Mouse (Mus musculus): ENCODE measurements at regions not wholly inside any gene's neighbourhood (a gene's known extent, or its start where the extent isn't known, plus 50 kb on each side); places are given as distances from the start of the nearest gene placed in this dataset.

DNA sequence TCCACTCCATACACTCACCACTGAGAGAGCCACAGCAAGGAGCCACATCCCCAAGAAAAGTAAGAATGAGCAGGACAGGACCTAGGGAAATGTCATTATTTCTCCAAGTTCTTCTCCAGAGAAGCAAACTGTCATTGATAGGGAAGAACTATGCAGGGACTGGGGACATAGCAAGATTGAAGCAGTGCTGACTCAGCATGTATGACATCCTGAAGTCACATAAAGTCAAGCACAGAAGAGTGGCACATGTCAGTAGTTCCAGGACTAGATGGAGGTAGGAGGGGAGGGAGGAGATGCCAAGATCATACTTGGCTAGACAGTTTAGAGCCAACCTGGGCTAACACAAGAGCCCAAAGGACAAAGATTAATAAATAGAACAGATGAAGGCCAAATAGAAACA is 503.4 kb upstream of the Intu start:
- Histone ChIP-seq H3K4me1 (ENCODE audit: control insufficient read depth, insufficient read depth, low read length) (no peaks in the 10 kb centered on the region), H3K27me3 (ENCODE audit: control insufficient read depth, insufficient read depth, low read length) (no peaks in the 10 kb centered on the region), H3K36me3 (ENCODE audit: control insufficient read depth, insufficient read depth, low read length) (no peaks in the 10 kb centered on the region), H3K4me2 (replicated peaks; ENCODE audit: low read depth, low read length) (no peak overlapping the region), H3K4me3 (ENCODE audit: low read depth, low read length) (no peak overlapping the region), H3K9me3 (ENCODE audit: control insufficient read depth, low read depth, low read length) (no peaks in the 10 kb centered on the region), H3K9ac (replicated peaks; ENCODE audit: low read depth, low read length) (no peak overlapping the region), H3K27ac (ENCODE audit: low read length) (no peak overlapping the region)
- no peak for ATAC-seq (ENCODE audit: insufficient number of reproducible peaks, insufficient read depth, low FRiP score, low read depth)

DNA sequence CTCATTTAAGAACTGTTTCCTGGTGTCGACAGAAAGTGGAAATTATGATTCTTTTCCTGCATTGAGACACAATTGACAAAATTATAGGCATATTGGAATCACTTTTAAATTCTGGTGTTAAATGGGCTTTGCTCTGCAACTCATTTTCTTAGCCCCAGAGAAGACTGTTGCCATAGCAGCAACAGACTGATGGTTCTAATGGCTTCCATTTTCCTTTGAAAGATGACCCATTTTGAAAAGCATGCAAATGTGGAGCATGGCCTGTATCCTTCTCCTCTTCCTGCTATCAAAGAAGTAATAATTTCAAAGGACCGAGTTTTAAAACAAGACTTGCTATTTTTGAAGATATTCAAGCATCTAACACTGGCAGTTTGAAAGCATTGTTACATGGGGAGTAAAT is 494.9 kb upstream of the Intu start:
- Histone ChIP-seq H3K4me2 (replicated peaks; ENCODE audit: low read depth, low read length) (no peak overlapping the region), H3K4me3 (ENCODE audit: low read depth, low read length) (no peak overlapping the region), H3K4me1 (ENCODE audit: control insufficient read depth, insufficient read depth, low read length) (no peaks in the 10 kb centered on the region), H3K9me3 (ENCODE audit: control insufficient read depth, low read depth, low read length) (no peaks in the 10 kb centered on the region), H3K36me3 (ENCODE audit: control insufficient read depth, insufficient read depth, low read length) (no peaks in the 10 kb centered on the region), H3K27me3 (ENCODE audit: control insufficient read depth, insufficient read depth, low read length) (no peaks in the 10 kb centered on the region), H3K27ac (ENCODE audit: low read length) (no peak overlapping the region), H3K9ac (replicated peaks; ENCODE audit: low read depth, low read length) (no peak overlapping the region)
- WGBS: 82% methylated on average over 2 of the region's 2 CpGs
- no peak for ATAC-seq (ENCODE audit: insufficient number of reproducible peaks, insufficient read depth, low FRiP score, low read depth)

DNA sequence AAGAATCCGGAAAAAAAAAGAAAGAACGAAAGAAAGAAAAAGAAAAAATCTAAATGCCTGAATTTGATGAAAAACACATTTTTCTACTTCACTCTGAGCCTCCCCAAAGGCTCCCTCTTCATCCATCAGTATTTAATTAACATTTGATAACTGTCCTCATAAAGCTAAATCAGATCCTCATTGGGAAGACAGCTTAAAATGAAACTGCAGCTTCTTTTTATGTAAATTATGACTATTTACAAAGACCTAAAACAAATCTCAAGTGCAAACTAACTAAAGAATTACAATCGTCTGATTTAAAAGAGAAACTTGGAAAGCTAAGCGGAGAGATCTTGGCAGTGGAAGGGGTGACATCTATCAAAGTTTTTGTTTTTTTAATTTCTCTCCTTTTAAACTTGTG is 481.4 kb upstream of the Intu start:
- H3K27ac ChIP-seq (ENCODE audit: low read length): no peak overlapping the region
- ATAC-seq (ENCODE audit: insufficient number of reproducible peaks, insufficient read depth, low FRiP score, low read depth): no peak
- H3K9ac ChIP-seq (replicated peaks; ENCODE audit: low read depth, low read length): no peak overlapping the region
- H3K36me3 ChIP-seq (ENCODE audit: control insufficient read depth, insufficient read depth, low read length): no peaks in the 10 kb centered on the region
- no peak overlapping the region for H3K4me3 ChIP-seq (ENCODE audit: low read depth, low read length)
- no peaks in the 10 kb centered on the region for H3K4me1 ChIP-seq (ENCODE audit: control insufficient read depth, insufficient read depth, low read length)
- no peak overlapping the region for H3K4me2 ChIP-seq (replicated peaks; ENCODE audit: low read depth, low read length)
- H3K9me3 ChIP-seq (ENCODE audit: control insufficient read depth, low read depth, low read length): no peaks in the 10 kb centered on the region
- WGBS: 47% methylated on average over 4 of the region's 4 CpGs
- H3K27me3 ChIP-seq (ENCODE audit: control insufficient read depth, insufficient read depth, low read length): no peaks in the 10 kb centered on the region

DNA sequence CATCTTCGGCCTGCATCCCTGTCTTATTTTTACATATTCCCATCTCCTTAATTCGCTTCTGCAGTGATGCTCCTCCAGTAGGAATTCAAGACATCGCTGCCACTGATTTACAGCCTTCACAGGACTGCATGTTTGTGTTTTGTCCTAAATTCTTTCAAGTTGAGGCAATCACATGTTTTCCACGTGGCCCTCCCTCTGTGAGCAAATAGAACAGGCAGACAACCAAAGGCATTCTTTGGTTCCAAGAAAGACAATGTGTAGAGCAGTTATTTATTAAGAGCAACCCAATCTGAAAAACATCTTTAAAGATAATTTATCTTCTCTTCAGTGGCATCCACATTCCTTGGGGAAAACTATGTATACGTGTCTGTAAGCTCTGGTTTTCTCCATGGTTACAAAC is 472.8 kb upstream of the Intu start:
- no peaks in the 10 kb centered on the region for H3K27me3 ChIP-seq (ENCODE audit: control insufficient read depth, insufficient read depth, low read length)
- no peaks in the 10 kb centered on the region for H3K4me1 ChIP-seq (ENCODE audit: control insufficient read depth, insufficient read depth, low read length)
- 62% methylated on average over 5 of the region's 5 CpGs for WGBS
- no peaks in the 10 kb centered on the region for H3K9me3 ChIP-seq (ENCODE audit: control insufficient read depth, low read depth, low read length)
- no peak overlapping the region for H3K4me2 ChIP-seq (replicated peaks; ENCODE audit: low read depth, low read length)
- no peak overlapping the region for H3K27ac ChIP-seq (ENCODE audit: low read length)
- no peak overlapping the region for H3K4me3 ChIP-seq (ENCODE audit: low read depth, low read length)
- H3K36me3 ChIP-seq (ENCODE audit: control insufficient read depth, insufficient read depth, low read length): no peaks in the 10 kb centered on the region
- ATAC-seq (ENCODE audit: insufficient number of reproducible peaks, insufficient read depth, low FRiP score, low read depth): no peak
- H3K9ac ChIP-seq (replicated peaks; ENCODE audit: low read depth, low read length): no peak overlapping the region

DNA sequence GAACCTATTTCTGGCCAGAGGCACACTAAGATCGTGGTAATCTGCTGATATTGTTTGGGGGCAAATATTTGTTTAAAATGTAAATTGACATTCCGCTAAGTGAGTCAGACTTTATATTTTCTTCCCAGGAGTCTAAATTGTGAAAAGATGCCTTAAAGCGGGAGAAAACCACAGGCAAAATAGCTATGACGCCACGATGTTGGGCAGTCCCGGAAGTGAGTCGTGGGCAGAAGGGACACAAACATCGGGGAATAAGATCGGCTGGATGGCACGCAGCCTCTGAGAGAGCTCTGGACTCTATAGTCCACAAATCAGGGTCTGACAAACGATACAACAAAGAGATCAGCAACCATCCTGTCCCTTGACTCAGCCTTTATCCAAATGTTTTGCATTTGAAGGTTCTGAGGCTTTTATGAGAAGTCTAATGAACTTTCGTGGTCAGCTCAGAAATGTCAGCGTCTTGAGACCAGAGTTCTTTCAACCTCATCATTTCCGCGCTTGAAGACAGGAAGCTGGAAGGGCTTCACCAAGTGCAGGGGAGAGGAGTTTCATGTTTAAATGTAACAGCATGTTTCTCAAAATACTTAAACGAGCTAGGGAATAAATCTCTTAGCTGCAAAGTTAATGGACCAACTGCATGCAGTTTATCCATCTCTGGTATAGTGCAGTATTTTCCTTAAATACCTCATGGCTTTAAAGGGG is 472.2 kb upstream of the Intu start:
- no peaks in the 10 kb centered on the region for H3K9me3 ChIP-seq (ENCODE audit: control insufficient read depth, low read depth, low read length)
- H3K4me2 ChIP-seq (replicated peaks; ENCODE audit: low read depth, low read length): no peak overlapping the region
- H3K9ac ChIP-seq (replicated peaks; ENCODE audit: low read depth, low read length): no peak overlapping the region
- H3K4me1 ChIP-seq (ENCODE audit: control insufficient read depth, insufficient read depth, low read length): no peaks in the 10 kb centered on the region
- WGBS: 73% methylated on average over 16 of the region's 16 CpGs
- no peaks in the 10 kb centered on the region for H3K36me3 ChIP-seq (ENCODE audit: control insufficient read depth, insufficient read depth, low read length)
- H3K27me3 ChIP-seq (ENCODE audit: control insufficient read depth, insufficient read depth, low read length): no peaks in the 10 kb centered on the region
- no peak for ATAC-seq (ENCODE audit: insufficient number of reproducible peaks, insufficient read depth, low FRiP score, low read depth)
- no peak overlapping the region for H3K27ac ChIP-seq (ENCODE audit: low read length)
- H3K4me3 ChIP-seq (ENCODE audit: low read depth, low read length): no peak overlapping the region

DNA sequence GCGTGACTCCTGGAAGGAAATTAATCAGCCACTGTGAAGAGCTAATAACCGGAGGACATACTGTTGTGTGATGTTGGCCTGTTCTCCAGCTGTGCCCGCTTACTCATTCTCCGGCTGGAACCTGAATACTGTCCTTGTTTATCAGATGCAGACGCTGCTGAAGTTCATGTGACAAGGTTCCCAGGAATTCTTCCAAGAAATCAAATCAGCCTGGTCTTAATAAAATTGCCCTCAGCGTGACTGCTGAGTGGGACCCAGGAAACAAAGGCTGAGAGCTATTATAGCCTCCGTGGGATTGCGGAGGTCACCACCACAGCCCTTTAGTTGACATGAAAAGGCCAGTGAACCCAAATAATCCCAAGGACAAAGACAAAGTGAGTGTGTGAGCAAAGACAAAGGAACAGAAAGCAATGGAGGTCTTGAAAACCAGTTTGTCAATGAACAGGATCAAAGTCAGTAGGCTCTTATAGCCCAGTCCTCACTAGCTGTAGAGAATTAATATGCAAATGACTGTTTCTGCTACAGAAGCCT is 460.9 kb upstream of the Intu start:
- no peaks in the 10 kb centered on the region for H3K36me3 ChIP-seq (ENCODE audit: control insufficient read depth, insufficient read depth, low read length)
- no peak overlapping the region for H3K4me3 ChIP-seq (ENCODE audit: low read depth, low read length)
- H3K4me1 ChIP-seq (ENCODE audit: control insufficient read depth, insufficient read depth, low read length): no peaks in the 10 kb centered on the region
- H3K9ac ChIP-seq (replicated peaks; ENCODE audit: low read depth, low read length): no peak overlapping the region
- 65% methylated on average over 8 of the region's 8 CpGs for WGBS
- H3K9me3 ChIP-seq (ENCODE audit: control insufficient read depth, low read depth, low read length): no peaks in the 10 kb centered on the region
- ATAC-seq (ENCODE audit: insufficient number of reproducible peaks, insufficient read depth, low FRiP score, low read depth): no peak
- no peak overlapping the region for H3K4me2 ChIP-seq (replicated peaks; ENCODE audit: low read depth, low read length)
- H3K27me3 ChIP-seq (ENCODE audit: control insufficient read depth, insufficient read depth, low read length): no peaks in the 10 kb centered on the region
- H3K27ac ChIP-seq (ENCODE audit: low read length): no peak overlapping the region

DNA sequence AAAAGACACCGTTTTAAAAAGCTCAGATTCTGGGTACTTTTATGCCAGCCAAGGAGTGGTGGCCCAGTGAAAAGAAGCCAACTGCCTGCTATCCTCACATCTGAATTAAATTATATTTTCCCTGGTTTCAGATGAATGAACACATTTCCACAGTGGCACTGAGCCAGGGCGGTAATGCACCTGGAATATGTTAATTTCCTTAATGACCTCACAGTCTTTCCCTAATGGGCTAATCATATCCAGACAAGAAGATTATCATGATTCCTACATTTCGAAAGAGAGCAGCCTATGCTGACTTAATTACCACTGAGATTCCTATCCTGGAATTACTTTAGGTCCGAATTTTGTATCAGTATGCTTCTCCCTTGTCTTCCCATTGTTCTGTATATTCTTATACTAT is 454.3 kb upstream of the Intu start:
- Histone ChIP-seq H3K4me1 (ENCODE audit: control insufficient read depth, insufficient read depth, low read length) (no peaks in the 10 kb centered on the region), H3K27me3 (ENCODE audit: control insufficient read depth, insufficient read depth, low read length) (no peaks in the 10 kb centered on the region), H3K27ac (ENCODE audit: low read length) (no peak overlapping the region), H3K4me3 (ENCODE audit: low read depth, low read length) (no peak overlapping the region), H3K4me2 (replicated peaks; ENCODE audit: low read depth, low read length) (no peak overlapping the region), H3K36me3 (ENCODE audit: control insufficient read depth, insufficient read depth, low read length) (no peaks in the 10 kb centered on the region), H3K9me3 (ENCODE audit: control insufficient read depth, low read depth, low read length) (no peaks in the 10 kb centered on the region), H3K9ac (replicated peaks; ENCODE audit: low read depth, low read length) (no peak overlapping the region)
- 88% methylated on average over 4 of the region's 4 CpGs for WGBS
- ATAC-seq (ENCODE audit: insufficient number of reproducible peaks, insufficient read depth, low FRiP score, low read depth): no peak

DNA sequence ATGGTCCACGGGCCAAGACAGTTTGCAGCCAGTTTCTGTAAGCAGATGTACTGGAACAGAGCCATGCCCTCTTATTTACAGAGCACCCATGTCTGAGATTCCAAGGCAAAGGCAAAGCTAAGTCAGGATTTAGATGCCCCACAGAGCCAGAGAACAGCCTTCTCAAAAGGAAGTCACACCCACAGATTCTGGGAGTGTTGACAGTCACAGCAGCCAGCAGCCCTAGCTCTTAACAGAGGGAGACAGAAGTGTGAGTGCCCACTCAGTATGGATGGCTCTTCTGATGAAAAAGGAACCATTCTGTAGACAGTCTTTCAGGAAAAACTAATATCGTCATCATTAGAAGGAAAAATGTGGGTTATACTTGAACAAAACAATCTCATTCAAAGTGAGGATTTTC is 446.0 kb upstream of the Intu start:
- no peaks in the 10 kb centered on the region for H3K4me1 ChIP-seq (ENCODE audit: control insufficient read depth, insufficient read depth, low read length)
- no peak for ATAC-seq (ENCODE audit: insufficient number of reproducible peaks, insufficient read depth, low FRiP score, low read depth)
- no peak overlapping the region for H3K4me2 ChIP-seq (replicated peaks; ENCODE audit: low read depth, low read length)
- no peaks in the 10 kb centered on the region for H3K27me3 ChIP-seq (ENCODE audit: control insufficient read depth, insufficient read depth, low read length)
- no peaks in the 10 kb centered on the region for H3K36me3 ChIP-seq (ENCODE audit: control insufficient read depth, insufficient read depth, low read length)
- no peak overlapping the region for H3K9ac ChIP-seq (replicated peaks; ENCODE audit: low read depth, low read length)
- H3K4me3 ChIP-seq (ENCODE audit: low read depth, low read length): no peak overlapping the region
- H3K9me3 ChIP-seq (ENCODE audit: control insufficient read depth, low read depth, low read length): no peaks in the 10 kb centered on the region
- WGBS: 86% methylated on average over 2 of the region's 2 CpGs
- no peak overlapping the region for H3K27ac ChIP-seq (ENCODE audit: low read length)

DNA sequence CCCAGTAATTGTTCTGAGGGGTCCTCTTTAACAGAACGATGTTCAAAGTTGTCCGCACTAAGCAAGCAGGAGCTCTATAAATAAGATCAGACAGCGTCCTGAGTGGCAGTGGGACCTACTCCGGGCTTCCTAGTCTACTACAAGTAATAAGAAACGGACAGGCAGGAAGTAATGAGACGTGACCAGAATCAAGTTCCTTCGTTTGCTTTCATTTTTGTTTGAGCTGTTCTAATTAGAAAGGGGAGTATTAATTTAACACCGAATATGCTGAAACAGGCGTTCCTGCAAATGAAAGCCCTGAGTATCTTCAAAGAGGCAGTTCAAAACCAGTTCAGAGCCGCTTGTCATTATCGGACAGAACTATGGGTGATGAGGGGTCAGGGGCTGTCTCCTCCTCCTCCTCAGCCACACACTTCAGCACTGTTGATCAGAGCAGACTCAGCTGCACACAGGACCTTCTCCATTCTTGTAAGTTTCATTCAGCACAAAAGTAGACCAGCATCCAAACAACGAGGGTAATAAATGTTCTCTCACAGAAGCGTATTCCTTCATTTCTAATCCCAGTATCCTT is 439.2 kb upstream of the Intu start:
- Histone ChIP-seq H3K9ac (replicated peaks; ENCODE audit: low read depth, low read length) (no peak overlapping the region), H3K9me3 (ENCODE audit: control insufficient read depth, low read depth, low read length) (no peaks in the 10 kb centered on the region), H3K4me1 (ENCODE audit: control insufficient read depth, insufficient read depth, low read length) (no peaks in the 10 kb centered on the region), H3K27ac (ENCODE audit: low read length) (no peak overlapping the region), H3K4me3 (ENCODE audit: low read depth, low read length) (no peak overlapping the region), H3K4me2 (replicated peaks; ENCODE audit: low read depth, low read length) (no peak overlapping the region), H3K27me3 (ENCODE audit: control insufficient read depth, insufficient read depth, low read length) (no peaks in the 10 kb centered on the region), H3K36me3 (ENCODE audit: control insufficient read depth, insufficient read depth, low read length) (no peaks in the 10 kb centered on the region)
- WGBS: 80% methylated on average over 13 of the region's 13 CpGs
- ATAC-seq (ENCODE audit: insufficient number of reproducible peaks, insufficient read depth, low FRiP score, low read depth): no peak
